Mouse (Mus musculus): ENCODE results near the gene Defb23. TPM values are rescaled to one million over a fixed set of nuclear protein-coding genes. Genes with fewer than 3 reads are reported as not detected.

Gene Defb23
- polyA plus RNA-seq, 1 experiment = not detected

GRCm38 (mm10) chr2:152446642-152447041 lies 17.8 kb downstream of the Defb23 start:
- H3K27ac ChIP-seq (ENCODE audit: insufficient read depth, low read length) = no peak overlapping the region
- H3K9me3 ChIP-seq (replicated peaks; ENCODE audit: control insufficient read depth, insufficient read depth, low read length, poor library complexity, severe bottlenecking) = no peaks in the 10 kb centered on the region
- no peak for TF ChIP-seq POLR2A (IDR thresholded peaks at IDR 0.05; ENCODE audit: insufficient read depth, low read length)
- TF ChIP-seq EP300 (IDR thresholded peaks at IDR 0.05; ENCODE audit: insufficient read depth, low read depth, low read length) = no peak
- TF ChIP-seq CTCF (IDR thresholded peaks at IDR 0.05; ENCODE audit: low read depth, low read length) = no peak

GRCm38 (mm10) chr2:152443281-152443680 lies 21.1 kb downstream of the Defb23 start:
- no peak for TF ChIP-seq EP300 (IDR thresholded peaks at IDR 0.05; ENCODE audit: insufficient read depth, low read depth, low read length)
- no peak for TF ChIP-seq CTCF (IDR thresholded peaks at IDR 0.05; ENCODE audit: low read depth, low read length)
- TF ChIP-seq POLR2A (IDR thresholded peaks at IDR 0.05; ENCODE audit: insufficient read depth, low read length) = no peak
- no peaks in the 10 kb centered on the region for H3K27me3 ChIP-seq (ENCODE audit: control insufficient read depth, insufficient read depth, low read length, poor library complexity, severe bottlenecking)
- H3K27ac ChIP-seq (ENCODE audit: insufficient read depth, low read length) = no peak overlapping the region
- no peaks in the 10 kb centered on the region for H3K36me3 ChIP-seq (ENCODE audit: control insufficient read depth, insufficient read depth, low read length, poor library complexity, severe bottlenecking)
- H3K4me3 ChIP-seq (ENCODE audit: low read depth, low read length) = no peak overlapping the region
- no peaks in the 10 kb centered on the region for H3K9me3 ChIP-seq (replicated peaks; ENCODE audit: control insufficient read depth, insufficient read depth, low read length, poor library complexity, severe bottlenecking)
- no peak overlapping the region for H3K9ac ChIP-seq (ENCODE audit: low read depth, poor library complexity, severe bottlenecking)
- H3K4me1 ChIP-seq (ENCODE audit: control insufficient read depth, insufficient read depth, low read length) = no peaks in the 10 kb centered on the region

More at GRCm38 (mm10) chr2:152446642-152447041, 17.8 kb downstream of the Defb23 start:
- Histone ChIP-seq H3K36me3 (ENCODE audit: control insufficient read depth, insufficient read depth, low read length, poor library complexity, severe bottlenecking) (no peaks in the 10 kb centered on the region), H3K9ac (ENCODE audit: low read depth, poor library complexity, severe bottlenecking) (no peak overlapping the region), H3K27me3 (ENCODE audit: control insufficient read depth, insufficient read depth, low read length, poor library complexity, severe bottlenecking) (no peaks in the 10 kb centered on the region), H3K4me1 (ENCODE audit: control insufficient read depth, insufficient read depth, low read length) (no peaks in the 10 kb centered on the region), H3K4me3 (ENCODE audit: low read depth, low read length) (no peak overlapping the region)

DNA sequence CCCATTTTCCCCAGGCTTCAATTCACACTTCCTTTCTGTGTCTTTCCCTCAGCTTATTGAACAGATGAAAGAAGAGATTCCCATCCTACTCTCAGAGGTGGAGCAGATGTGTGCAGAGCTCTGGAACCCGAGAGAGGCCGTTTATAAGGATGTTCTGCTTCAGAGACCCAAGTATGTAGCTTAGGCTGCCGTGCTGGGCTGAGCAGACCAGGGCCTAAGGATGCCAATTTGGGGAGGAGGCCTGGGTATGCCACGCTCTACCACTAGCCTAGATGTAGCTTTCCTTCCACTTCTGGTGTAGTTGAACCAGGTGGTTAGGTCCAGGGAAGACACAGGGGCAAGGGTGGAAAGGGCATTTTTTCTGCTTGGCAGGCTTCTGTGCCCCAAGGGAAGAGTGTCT lies 22.1 kb downstream of the Defb23 start:
- no peaks in the 10 kb centered on the region for H3K4me1 ChIP-seq (ENCODE audit: control insufficient read depth, insufficient read depth, low read length)
- H3K9me3 ChIP-seq (replicated peaks; ENCODE audit: control insufficient read depth, insufficient read depth, low read length, poor library complexity, severe bottlenecking) = no peaks in the 10 kb centered on the region
- TF ChIP-seq EP300 (IDR thresholded peaks at IDR 0.05; ENCODE audit: insufficient read depth, low read depth, low read length) (no peak), POLR2A (IDR thresholded peaks at IDR 0.05; ENCODE audit: insufficient read depth, low read length) (no peak), CTCF (IDR thresholded peaks at IDR 0.05; ENCODE audit: low read depth, low read length) (no peak)

GRCm38 (mm10) chr2:152439833-152440232 lies 24.6 kb downstream of the Defb23 start:
- no peaks in the 10 kb centered on the region for H3K4me1 ChIP-seq (ENCODE audit: control insufficient read depth, insufficient read depth, low read length)
- H3K9me3 ChIP-seq (replicated peaks; ENCODE audit: control insufficient read depth, insufficient read depth, low read length, poor library complexity, severe bottlenecking) = no peaks in the 10 kb centered on the region
- no peak overlapping the region for H3K4me3 ChIP-seq (ENCODE audit: low read depth, low read length)
- no peaks in the 10 kb centered on the region for H3K36me3 ChIP-seq (ENCODE audit: control insufficient read depth, insufficient read depth, low read length, poor library complexity, severe bottlenecking)
- no peak overlapping the region for H3K9ac ChIP-seq (ENCODE audit: low read depth, poor library complexity, severe bottlenecking)
- TF ChIP-seq EP300 (IDR thresholded peaks at IDR 0.05; ENCODE audit: insufficient read depth, low read depth, low read length) = no peak
- TF ChIP-seq CTCF (IDR thresholded peaks at IDR 0.05; ENCODE audit: low read depth, low read length) = no peak
- TF ChIP-seq POLR2A (IDR thresholded peaks at IDR 0.05; ENCODE audit: insufficient read depth, low read length) = no peak
- H3K27me3 ChIP-seq (ENCODE audit: control insufficient read depth, insufficient read depth, low read length, poor library complexity, severe bottlenecking) = no peaks in the 10 kb centered on the region
- no peak overlapping the region for H3K27ac ChIP-seq (ENCODE audit: insufficient read depth, low read length)

More for the DNA sequence above, 22.1 kb downstream of the Defb23 start:
- Histone ChIP-seq H3K9ac (ENCODE audit: low read depth, poor library complexity, severe bottlenecking) (no peak overlapping the region), H3K27ac (ENCODE audit: insufficient read depth, low read length) (no peak overlapping the region), H3K36me3 (ENCODE audit: control insufficient read depth, insufficient read depth, low read length, poor library complexity, severe bottlenecking) (no peaks in the 10 kb centered on the region), H3K4me3 (ENCODE audit: low read depth, low read length) (no peak overlapping the region), H3K27me3 (ENCODE audit: control insufficient read depth, insufficient read depth, low read length, poor library complexity, severe bottlenecking) (no peaks in the 10 kb centered on the region)

GRCm38 (mm10) chr2:152438963-152439362 lies 25.5 kb downstream of the Defb23 start:
- no peaks in the 10 kb centered on the region for H3K4me1 ChIP-seq (ENCODE audit: control insufficient read depth, insufficient read depth, low read length)
- H3K27me3 ChIP-seq (ENCODE audit: control insufficient read depth, insufficient read depth, low read length, poor library complexity, severe bottlenecking) = no peaks in the 10 kb centered on the region
- no peak overlapping the region for H3K9ac ChIP-seq (ENCODE audit: low read depth, poor library complexity, severe bottlenecking)
- H3K36me3 ChIP-seq (ENCODE audit: control insufficient read depth, insufficient read depth, low read length, poor library complexity, severe bottlenecking) = no peaks in the 10 kb centered on the region
- H3K9me3 ChIP-seq (replicated peaks; ENCODE audit: control insufficient read depth, insufficient read depth, low read length, poor library complexity, severe bottlenecking) = no peaks in the 10 kb centered on the region
- no peak overlapping the region for H3K4me3 ChIP-seq (ENCODE audit: low read depth, low read length)
- H3K27ac ChIP-seq (ENCODE audit: insufficient read depth, low read length) = no peak overlapping the region
- TF ChIP-seq POLR2A (IDR thresholded peaks at IDR 0.05; ENCODE audit: insufficient read depth, low read length) = no peak
- TF ChIP-seq CTCF (IDR thresholded peaks at IDR 0.05; ENCODE audit: low read depth, low read length) = no peak
- no peak for TF ChIP-seq EP300 (IDR thresholded peaks at IDR 0.05; ENCODE audit: insufficient read depth, low read depth, low read length)

- Histone ChIP-seq H3K27ac (ENCODE audit: insufficient read depth, low read length) (no peak overlapping the region), H3K4me3 (ENCODE audit: low read depth, low read length) (peak overlapping the region; percentile 58), H3K9ac (ENCODE audit: low read depth, poor library complexity, severe bottlenecking) (no peak overlapping the region), H3K9me3 (replicated peaks; ENCODE audit: control insufficient read depth, insufficient read depth, low read length, poor library complexity, severe bottlenecking) (no peaks in the 10 kb centered on the region), H3K36me3 (ENCODE audit: control insufficient read depth, insufficient read depth, low read length, poor library complexity, severe bottlenecking) (no peaks in the 10 kb centered on the region), H3K27me3 (ENCODE audit: control insufficient read depth, insufficient read depth, low read length, poor library complexity, severe bottlenecking) (no peaks in the 10 kb centered on the region), H3K4me1 (ENCODE audit: control insufficient read depth, insufficient read depth, low read length) (no peaks in the 10 kb centered on the region)
- peak; percentile 88 for TF ChIP-seq CTCF (IDR thresholded peaks at IDR 0.05; ENCODE audit: low read depth, low read length)
- no peak for TF ChIP-seq POLR2A (IDR thresholded peaks at IDR 0.05; ENCODE audit: insufficient read depth, low read length)
Observed at GRCm38 (mm10) chr2:152436983-152437860, 27.2 kb downstream of the Defb23 start.

All from ES-Bruce4 (cell line).